Mouse (Mus musculus): Measurements from ENCODE around the gene Pmvk. TPM values are rescaled to one million over a fixed set of nuclear protein-coding genes. Genes with fewer than 3 reads are reported as not detected.

Pmvk gene
- total and polyA plus RNA-seq, 3 experiments, result 53.6 to 75.7 TPM; not detected in 1

DNA sequence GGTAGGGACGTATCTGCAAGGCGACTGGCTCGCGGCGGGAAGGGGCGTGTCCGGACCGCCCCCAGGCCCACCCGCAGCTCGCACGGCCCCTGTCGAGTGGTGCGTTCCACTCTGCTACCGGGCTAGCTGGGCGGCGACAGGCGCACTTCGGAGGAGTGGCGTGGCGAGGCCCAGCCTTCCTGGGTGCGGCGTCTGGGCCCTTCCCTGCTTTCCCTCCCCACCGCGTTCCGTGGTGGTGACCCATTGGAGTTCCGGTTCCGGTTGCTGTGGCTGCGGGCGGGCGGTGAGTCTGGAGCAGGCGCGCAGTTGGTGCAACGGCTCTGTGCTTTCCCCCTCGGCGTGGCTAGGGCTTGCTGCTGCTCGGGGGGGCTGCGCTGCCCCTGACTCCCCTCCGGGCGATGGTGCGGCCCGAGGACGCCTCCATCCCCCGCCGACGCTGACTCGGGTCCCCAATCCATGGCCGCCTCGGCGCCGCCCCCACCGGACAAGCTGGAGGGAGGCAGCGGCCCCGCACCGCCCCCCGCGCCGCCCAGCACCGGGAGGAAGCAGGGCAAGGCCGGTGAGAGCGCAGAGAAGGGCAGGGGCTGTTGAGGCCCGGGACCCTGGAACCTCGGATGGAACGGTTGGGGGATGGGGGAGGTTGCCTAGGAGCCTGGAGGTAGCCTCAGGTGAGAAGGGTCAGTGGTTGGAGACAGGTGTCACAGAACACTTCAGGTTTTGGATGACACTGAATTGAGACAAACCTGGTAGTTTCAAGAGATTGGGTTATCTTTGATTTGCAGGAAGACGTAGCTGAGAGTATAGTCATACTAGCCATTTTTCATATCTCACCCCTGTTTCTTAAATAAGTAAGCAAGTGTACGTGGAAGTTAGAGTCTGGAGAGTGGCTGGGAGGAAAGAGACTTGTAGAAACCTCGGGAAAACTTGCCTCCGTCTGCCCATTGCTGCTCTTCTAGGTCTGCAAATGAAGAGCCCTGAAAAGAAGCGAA lies 23.9 kb upstream of the Pmvk start, which contains the start of gene Pygo2 (continued):
- peak; percentile 89; the same call in 1 of the 2 replicates for TF ChIP-seq MAZ (IDR thresholded peaks at IDR 0.05; ENCODE audit: low read depth, low read length)
- peak; percentile 59 for TF ChIP-seq MAX (IDR thresholded peaks at IDR 0.05; ENCODE audit: low read length)
- 0 out of 2 replicates have a peak, but pooled peaks have one; percentile 4 for TF ChIP-seq BHLHE40 (IDR thresholded peaks at IDR 0.05; ENCODE audit: borderline replicate concordance, low read depth, low read length)
- TF ChIP-seq MEF2A (IDR thresholded peaks at IDR 0.05; ENCODE audit: extremely low read depth, insufficient replicate concordance, low read depth, low read length, poor library complexity, severe bottlenecking), result no peak
- peak; percentile 53 for TF ChIP-seq TAL1 (IDR thresholded peaks at IDR 0.05; ENCODE audit: low read length)
- TF ChIP-seq KAT2A (conservative IDR thresholded peaks at IDR 0.05; ENCODE audit: low read depth, low read length), result peak; percentile 48; the same call in 1 of the 2 replicates
- TF ChIP-seq CHD1 (IDR thresholded peaks at IDR 0.05; ENCODE audit: low read depth, low read length), result peak; percentile 96; the same call in 1 of the 2 replicates
- TF ChIP-seq HCFC1 (IDR thresholded peaks at IDR 0.05; ENCODE audit: low read depth, low read length), result peak; percentile 86
- TF ChIP-seq NELFE (IDR thresholded peaks at IDR 0.05; ENCODE audit: low read depth, low read length), result peak; percentile 91
- TF ChIP-seq TCF12 (IDR thresholded peaks at IDR 0.05; ENCODE audit: low read depth, low read length), result peak; percentile 70
- peak; percentile 52; the same call in 1 of the 2 replicates for TF ChIP-seq TBP (IDR thresholded peaks at IDR 0.05; ENCODE audit: low read depth, low read length)
- peak; percentile 86 to 91 for TF ChIP-seq POLR2A (IDR thresholded peaks at IDR 0.05; ENCODE audit: control insufficient read depth in 1 of 2, insufficient read depth in 1 of 2, low read depth in 1 of 2, low read length in 2 of 2, poor library complexity in 1 of 2)
- TF ChIP-seq GABPA (IDR thresholded peaks at IDR 0.05; ENCODE audit: low read depth, low read length), result no peak
- TF ChIP-seq UBTF (IDR thresholded peaks at IDR 0.05; ENCODE audit: borderline replicate concordance, insufficient read depth, low read depth, low read length), result no peak

- Histone ChIP-seq H3K27ac (ENCODE audit: control insufficient read depth, low read depth, low read length) (no peak overlapping the region), H3K4me3 (ENCODE audit: control insufficient read depth in 1 of 2, insufficient read depth in 1 of 2, low read depth in 2 of 2, low read length in 2 of 2) (no peak overlapping the region), H3K79me2 (ENCODE audit: control insufficient read depth, insufficient read depth, low read length, poor library complexity) (peaks cover 14% of the 10 kb centered on the region), H3K4me1 (ENCODE audit: control insufficient read depth in 1 of 2, insufficient read depth in 2 of 2, low read length in 2 of 2) (peaks cover 6 to 16% of the 10 kb centered on the region in 2 experiments), H3K9me3 (replicated peaks; ENCODE audit: insufficient read depth, low read length) (no peaks in the 10 kb centered on the region), H3K36me3 (ENCODE audit: control insufficient read depth in 1 of 2, insufficient read depth in 2 of 2, low read length in 2 of 2) (peaks cover 0 to 17% of the 10 kb centered on the region in 2 experiments; a peak in 2 of 4 replicates), H3K27me3 (ENCODE audit: control insufficient read depth in 1 of 2, insufficient read depth in 2 of 2, low read length in 2 of 2) (no peaks in the 10 kb centered on the region), H3K9ac (ENCODE audit: control insufficient read depth, low read depth, low read length, poor library complexity, severe bottlenecking) (no peak overlapping the region)
- no peak for DNase-seq (ENCODE audit: low read depth, low spot score)
- TF ChIP-seq CHD2 (IDR thresholded peaks at IDR 0.05; ENCODE audit: low read length), result no peak
- TF ChIP-seq ZNF384 (IDR thresholded peaks at IDR 0.05; ENCODE audit: low read depth, low read length), result no peak
- TF ChIP-seq POLR2A (IDR thresholded peaks at IDR 0.05; ENCODE audit: control insufficient read depth in 1 of 2, insufficient read depth in 1 of 2, low read depth in 1 of 2, low read length in 2 of 2, poor library complexity in 1 of 2), result no peak
These were observed 21.7 kb upstream of the Pmvk start for GRCm38 (mm10) chr3:89432606-89433005.

All from MEL (cell line).